Mouse (Mus musculus) ES-Bruce4 (cell line): ENCODE results near the gene Bivm.

ENCODE experiments used
- CTCF ChIP-seq: IDR thresholded peaks from one replicate; pipeline ENCODE4 v1.8.1; 2011; ENCODE audit warnings: low read depth, low read length
- POLR2A ChIP-seq: IDR thresholded peaks from one replicate; pipeline ENCODE4 v1.8.1; 2011; ENCODE audit warnings: low read length; ENCODE audit not compliant: insufficient read depth

DNA sequence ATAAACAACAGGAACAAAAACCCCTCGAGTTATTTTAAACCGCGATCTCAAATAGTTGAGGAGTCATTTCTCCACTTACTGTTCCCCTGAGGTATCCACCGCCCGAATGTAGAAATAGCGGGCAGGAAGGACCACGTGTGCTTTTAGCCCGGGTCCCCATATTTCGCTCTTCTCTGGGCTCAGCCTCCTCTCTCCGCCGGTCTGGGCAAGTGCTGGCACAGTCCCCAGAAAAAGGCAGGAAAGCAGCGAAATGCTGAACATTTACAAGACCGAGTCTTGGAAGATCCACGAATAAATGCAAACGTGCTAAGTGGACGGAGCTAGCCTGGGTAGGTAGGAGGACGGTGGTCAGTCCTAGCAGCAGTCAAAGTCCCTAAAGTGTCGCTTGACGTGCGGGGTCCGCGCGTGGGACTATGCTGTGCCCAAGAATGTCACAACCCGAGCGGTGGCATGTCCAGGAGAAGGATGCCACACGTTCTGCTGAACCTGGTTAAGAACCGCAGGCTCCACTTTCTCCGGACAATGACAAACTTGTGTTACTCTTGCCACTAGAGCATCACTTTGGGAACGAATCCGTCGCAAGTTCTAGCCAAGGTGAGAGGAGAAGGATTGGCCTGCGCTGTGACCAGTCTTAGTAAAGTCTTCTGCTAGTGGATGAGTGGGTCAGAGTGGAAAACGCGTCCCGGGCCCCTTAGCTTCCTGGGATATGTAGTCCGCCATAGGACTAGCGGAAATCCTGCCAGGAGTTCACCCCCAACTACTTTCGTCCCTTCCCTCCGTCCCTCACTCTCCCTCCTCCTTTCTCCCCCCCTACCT lies at the start of gene Bivm, which contains the start of gene Kdelc1:
- TF ChIP-seq CTCF, result no peak
- TF ChIP-seq POLR2A, result peak; percentile 35
